Mouse (Mus musculus): ENCODE data around the gene Large1.
A peak's percentile ranks its signal among the peaks of the same experiment; 100 is the strongest.
"Not testable (repeated sequence)": the region's sequence is repeated elsewhere in the genome, so short reads cannot be mapped to it uniquely, and the experiment has no call there.

The Large1 gene

DNA sequence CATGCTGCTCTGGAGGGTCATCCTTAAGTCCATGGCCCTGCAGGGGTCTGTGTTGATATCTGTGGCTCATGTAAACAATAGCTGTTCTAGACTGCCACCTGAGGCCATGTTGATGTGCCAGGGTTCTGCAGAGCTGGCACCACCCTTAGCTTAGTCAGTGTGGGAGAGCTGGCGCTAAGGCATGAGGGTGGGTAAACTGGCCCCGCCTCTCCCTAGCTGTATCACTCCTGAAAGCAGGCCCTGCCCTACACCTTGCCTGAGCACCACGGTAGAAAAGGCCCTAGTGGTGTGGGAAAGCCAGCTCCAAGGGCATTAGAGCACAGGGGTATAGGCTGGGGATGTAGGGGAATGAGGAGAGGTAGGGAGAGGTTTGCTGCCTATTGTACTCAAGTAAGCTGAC is 191.3 kb downstream of the Large1 start:
- no peak for DNase-seq

DNA sequence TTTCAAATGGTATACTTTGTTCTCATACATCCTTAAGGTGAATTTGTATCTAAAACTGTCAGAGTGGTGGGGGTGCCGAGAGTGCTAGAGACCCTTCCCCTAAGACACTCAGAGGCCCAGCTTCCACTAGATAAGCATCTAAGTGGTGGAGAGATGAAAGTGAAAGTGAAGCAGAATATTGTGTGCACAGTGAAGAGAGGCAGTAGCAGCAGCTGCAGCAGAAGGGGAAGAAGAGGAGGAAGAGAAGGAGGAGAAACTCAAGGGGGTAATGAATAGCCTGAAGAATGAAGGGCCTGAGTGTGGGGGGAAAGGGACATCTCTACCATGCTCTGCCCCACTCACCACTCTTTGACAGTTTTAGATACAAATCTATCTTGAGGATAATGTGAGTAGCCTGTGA is 191.8 kb downstream of the Large1 start:
- no peak for DNase-seq

DNA sequence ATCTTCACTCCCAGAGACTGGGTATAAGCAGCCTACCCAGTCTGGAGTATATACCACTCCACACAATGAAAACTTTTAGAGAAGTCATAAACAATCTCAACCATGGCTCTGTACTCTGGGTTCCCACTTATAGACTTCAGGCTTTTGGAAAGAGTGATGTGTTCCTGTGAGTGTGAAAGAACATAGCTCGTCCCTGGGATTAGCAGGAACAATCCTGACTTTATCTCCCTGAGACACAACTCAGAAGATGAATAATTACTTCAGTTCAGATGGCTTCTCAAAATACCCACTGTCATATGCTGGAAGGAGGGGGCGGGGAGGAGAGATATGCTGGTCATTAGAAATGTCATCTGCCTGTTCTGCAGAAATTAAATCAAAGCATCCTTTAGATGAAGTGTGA is 192.4 kb downstream of the Large1 start:
- no peak for DNase-seq

DNA sequence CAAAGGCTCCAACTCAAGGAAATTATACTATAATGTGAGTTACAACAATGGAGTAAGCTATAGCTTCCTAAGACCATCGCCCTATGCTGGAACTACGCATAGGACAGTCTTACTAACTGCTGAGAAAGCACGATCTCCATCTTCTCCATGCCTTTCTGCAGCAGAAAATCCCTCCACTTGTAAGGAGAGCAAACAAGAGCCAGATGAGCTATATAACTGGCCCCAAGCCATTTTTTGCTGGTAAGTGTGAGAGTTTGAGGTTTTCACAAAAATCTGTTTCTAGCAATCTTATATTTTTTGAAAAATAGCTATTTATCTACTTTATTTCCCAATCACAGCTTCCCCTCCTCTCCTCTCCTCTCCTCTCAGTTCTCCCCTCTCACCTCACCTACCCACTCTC is 206.1 kb downstream of the Large1 start:
- no peak for DNase-seq

DNA sequence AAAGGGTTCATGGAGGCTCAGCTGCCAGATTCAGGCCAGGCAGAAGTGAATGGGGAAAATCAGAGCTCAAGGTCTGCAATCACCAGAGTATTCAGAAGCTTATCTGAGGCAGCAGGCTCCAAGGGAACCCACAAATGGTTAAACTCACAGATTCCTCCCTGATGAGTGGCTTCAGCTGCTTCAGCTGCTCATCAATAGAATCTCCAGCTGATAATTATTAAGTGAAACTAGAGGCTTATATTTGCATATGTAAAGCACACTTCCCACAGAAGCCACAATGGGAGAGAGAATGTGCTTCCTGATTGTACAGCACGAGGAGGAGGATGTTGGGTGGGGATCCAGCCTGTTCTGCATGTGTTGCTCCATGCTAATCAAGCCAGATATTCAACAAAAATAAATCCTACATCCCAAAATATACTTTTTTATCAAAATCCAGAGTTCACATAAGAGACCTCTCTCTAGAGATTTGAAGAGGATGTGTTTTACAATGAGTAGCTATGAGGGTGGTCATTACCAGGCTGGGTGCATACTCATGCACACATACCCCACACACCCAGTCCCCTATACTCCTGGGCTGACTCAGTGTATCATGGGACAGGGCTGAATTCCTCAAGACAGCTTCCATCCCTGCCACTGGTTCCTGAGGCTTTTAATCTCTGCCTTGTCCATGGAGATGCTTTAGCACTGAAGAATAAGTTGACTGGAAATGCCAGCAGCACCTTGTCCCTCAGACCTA is 210.5 kb downstream of the Large1 start:
- DNase-seq = no peak

DNA sequence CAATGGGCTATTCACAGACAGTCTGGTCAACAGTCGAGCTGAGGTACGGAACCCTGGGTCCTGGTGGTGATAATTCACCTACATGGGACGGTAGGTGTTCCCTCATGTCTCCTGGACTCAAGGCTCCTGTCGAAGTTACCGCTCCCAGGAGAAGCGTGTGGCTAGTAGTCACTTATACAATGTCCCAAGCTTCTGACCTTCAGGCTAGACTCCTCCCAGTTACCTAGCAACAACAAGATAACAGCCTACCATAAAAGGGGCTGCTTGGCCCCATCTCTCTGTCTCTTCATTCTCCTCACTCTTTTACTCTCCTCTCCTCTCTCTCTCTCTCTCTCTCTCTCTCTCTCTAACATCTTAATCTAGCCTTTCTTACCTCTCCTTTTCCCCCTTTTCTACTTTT is 217.9 kb downstream of the Large1 start:
- DNase-seq = no peak

DNA sequence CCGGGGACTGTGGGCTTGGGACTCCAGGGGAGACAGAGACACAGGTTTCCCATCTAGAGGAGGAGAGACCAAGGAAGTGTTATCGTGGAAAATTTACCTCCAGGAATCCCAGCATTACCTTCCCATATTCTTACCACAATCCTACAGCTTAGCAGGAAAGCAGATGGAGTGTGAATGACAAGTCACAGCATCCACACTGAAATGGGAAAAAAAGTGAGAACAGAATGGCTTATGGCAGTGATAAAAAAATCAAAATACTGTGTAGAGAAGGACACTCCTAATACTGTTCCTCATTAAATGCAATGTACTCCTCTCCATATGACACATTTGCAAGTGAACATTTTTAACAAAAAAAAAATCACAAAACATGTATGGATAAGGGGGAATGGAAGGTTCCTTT is 221.3 kb downstream of the Large1 start:
- DNase-seq = no peak

DNA sequence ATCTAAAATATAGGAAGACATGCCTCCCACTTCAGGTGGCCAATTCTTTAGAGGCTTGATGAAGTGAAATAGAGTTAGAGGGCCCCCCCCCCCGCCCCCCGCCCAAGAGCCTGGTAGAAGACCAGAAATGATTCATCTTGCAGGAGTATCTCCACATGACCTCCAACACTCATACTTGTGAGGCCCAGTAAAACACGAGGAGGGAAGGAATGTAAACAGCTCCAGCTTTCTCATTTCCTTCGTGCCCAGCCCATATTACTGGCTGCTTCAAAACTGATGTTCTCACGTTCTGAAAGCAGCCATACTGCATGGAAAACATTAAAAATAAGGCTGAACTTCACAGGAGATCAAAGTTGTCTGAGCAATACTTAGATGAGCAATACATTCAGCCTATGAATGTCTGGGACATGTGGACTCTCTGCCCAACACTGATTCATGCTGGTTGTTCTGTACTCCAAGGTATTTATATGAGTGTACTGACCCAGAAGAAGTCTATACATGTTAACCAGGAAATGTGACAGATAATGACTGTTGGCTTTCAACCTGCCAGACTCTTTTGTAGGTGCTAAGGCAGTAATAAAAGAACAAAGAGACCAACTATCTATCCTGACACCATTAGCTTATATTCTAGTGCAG is 229.4 kb downstream of the Large1 start:
- no peak for DNase-seq

DNA sequence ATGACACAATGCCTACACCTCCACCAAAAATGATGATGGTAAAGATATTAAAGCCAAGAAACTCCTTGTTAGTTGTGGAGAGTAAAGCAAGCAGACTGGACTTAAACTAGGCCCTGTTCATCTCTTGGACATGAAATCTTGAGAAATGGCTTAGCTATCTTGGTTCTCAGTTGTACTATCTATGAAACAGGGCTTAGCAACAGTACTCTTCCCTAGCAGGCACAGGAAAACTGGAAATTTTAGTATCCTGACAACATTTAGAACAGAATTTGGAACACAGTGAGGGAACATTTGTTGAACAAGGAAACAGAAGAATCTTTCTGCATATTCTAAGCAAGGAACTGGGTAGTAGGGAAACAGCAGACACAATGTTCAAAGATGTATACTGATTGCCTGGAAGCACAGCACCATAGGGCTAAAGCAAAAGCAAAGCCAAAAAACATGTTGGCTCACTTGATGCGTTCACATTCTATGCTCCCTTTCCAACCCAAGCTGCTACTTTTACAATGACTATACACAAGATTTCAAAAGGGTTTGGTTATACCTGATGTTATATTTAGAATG is 240.9 kb downstream of the Large1 start:
- no peak for DNase-seq

DNA sequence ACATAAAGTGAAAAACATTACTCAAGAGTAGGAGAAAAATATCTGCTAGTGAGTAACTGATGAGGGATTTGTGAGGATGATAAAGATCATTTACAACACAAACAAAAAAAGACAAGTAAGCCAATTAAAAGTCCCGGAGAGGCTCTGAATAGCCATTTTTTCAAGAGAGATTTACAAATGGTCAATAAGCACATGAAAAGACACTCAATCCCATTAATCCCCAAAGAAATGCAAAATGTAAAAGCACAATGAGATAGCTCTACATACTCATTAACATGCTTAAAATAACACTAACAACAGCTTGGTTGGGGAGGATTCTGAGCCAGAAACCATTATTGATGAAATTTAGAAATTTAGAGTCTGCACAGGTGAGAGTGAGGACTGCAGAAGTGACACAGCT is 249.3 kb downstream of the Large1 start:
- DNase-seq = no peak

DNA sequence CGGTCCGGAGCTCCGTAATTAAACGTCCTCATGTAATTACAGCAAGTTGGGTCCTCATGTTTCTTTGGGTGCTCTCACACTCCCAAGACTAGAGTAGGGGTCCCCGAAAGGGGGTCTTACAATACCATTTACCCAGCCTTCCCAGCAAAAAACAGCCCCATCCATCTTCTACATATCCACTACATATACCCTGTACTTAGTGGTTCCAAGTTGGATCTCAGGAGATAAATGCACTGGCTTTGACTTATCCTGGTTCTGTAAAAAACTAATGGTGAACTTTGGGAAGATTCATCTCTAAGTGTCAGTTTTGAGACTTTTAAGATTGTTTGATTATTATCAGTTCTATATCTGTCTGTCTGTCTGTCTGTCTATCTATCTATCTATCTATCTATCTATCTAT is 252.3 kb downstream of the Large1 start:
- no peak for DNase-seq

DNA sequence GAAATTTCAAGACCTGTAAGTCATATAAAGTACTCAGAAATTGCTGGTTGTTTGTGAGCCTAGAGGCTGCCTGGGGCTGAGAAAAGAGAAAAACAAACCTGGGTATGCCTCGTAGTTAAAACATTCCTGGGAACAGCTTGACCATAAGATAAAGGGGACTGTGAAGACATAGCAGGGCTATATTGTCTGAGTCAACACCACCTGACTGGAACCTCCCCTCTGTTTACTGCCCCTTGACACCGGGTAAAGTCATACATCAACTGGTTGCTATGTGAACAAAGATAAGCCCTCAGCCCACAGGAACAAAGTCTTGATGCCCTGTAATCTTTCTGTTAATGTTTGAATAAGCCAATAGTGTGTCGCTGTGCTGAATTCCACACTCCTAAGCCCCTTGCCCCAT is 252.7 kb downstream of the Large1 start:
- peak in 1 of 2 experiments; percentile 0 for DNase-seq

DNA sequence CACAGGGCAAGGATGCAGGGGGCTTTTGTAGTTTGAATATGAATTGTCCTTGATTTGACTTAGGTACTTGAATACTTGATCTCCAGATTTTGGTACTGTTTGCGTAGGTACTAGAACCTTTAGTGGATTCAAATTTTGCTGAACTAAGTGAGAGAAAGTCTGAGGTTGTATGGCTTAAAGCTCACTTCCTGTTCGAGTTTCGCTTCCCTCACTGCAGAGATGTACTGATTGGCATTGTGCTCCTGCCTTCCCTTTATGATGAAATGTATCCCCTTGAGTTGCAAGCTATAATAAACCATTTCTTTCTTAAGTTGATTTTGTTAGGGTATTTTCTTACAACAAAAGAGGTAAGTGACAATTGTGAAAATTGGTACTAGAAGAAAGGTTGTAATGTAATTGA is 253.8 kb downstream of the Large1 start:
- no peak for DNase-seq

DNA sequence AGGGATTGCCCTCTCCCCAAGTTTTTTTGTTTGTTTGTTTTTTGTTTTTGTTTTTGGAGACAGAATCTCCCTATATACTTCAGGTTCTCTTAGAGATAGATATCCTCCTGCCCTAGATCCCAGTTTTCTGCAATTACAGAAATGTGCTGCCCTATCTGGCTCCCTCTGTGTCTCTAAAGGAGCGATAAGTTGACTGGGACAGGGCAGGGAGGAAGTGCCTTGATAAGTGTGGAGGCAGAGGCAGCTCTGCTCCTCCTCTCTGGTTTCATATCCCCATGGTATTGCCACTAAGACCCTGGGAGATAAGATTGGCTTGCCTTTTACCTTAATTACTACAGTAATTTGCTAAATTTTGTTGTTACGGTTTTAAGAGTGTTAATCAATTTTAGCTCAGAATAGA is 256.4 kb downstream of the Large1 start:
- no peak for DNase-seq

DNA sequence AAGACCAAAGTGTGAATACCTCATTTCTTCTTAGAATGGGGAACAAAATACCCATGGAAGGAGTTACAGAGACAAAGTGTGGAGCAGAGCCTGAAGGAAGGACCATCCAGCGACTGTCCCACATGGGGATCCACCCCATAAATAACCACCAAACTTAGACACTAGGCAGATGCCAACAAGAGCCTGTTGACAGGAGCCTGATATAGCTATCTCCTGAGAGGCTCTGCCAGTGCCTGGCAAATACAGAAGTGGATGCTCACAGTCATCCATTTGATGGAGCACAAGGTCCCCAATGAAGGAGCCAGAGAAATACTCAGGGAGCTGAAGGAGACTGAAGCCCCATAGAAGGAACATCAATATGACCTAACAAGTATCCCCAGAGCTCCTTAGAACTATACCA is 275.6 kb downstream of the Large1 start:
- not testable (repeated sequence) for DNase-seq

DNA sequence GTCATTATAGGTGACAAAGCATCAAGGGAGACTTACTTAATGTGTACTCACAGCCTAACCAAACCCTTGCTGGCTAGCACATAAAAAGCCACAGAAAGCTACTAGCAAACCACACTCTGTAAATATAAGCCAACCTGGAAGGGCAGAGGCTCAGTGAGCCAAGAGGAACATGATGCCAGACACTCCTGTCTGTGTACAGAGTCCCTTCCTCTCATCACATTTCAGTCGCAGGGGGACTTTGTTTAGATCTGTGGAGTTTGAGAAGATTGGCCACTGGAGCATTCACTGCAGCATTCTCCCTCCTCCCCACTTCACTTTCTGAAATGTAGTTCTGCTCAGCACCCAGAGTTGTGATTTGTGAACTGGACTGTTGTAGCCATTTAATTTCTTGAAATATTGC is 291.9 kb downstream of the Large1 start:
- no peak for DNase-seq

DNA sequence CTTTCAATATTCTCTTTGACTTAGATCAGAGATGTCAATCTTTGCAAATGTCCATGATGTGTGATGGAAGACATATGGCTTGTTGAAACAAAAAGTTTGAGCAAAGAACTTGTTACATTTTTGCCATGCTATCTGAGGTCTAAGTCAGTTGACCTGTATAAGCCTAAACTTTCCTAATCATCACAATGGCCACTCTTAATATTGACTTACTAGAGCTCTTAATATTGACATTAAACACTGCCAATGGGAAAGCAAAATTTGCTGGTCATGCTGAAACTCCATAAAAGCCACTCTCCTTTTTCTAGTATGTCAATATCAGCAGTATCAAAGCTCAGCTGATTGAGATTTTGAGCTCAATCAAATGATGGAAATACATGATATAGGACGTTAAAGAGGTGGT is 298.6 kb downstream of the Large1 start:
- DNase-seq = no peak

DNA sequence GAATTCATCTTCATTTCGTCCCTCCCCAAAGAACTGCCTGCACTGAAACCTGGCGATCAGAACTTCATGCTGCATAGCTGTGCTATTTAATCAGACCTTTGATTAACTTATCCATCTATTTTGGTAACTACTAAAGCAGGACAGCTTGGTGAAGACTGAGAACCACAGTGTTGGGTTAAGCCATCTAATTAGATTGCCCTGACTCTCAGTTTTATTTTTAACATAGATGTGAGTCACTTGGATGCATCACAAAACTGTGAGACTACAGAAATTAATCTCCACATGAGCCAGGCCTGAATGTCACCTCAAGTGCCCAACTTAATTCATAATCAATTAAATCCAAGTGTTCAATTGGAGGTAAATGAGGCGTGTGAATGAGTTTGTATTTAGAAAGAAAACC is 299.5 kb downstream of the Large1 start:
- DNase-seq = no peak

DNA sequence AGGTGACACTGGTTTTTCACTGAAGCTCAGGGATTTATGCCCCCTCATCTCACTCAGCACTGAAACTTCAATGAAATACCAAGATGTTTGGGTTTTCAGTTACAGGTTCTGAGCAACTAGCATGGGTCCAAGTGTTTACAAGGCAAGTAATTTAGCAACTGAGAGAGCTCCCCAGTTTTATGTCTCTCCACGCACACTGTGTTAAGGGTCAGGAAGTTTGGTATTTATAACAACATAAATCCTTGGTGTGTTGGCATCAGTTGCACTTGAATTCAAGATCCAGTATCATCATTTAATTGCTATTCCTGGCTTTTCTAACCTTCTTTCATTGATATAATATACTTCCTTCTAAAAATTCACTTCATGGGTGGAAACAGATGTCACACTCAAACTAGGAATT is 300.9 kb downstream of the Large1 start:
- no peak for DNase-seq

DNA sequence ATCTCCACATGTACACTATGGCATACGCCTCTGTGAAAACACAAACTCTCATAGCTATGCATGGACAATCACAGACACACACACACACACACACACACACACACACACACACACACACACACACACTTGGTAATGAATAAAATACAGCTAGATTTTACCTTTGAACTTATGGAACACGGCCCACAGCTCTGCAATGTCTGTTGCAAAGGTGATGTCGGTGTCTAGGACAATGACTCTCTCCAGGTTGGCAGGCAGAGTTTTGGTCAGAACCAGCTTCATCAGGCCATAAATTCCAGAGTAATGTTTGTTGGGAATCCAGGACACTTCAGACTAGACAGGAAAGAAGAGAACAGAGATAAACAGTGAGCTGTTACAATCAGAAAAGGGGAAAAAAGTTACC is 305.2 kb downstream of the Large1 start:
- peak; percentile 35 to 48 for DNase-seq

DNA sequence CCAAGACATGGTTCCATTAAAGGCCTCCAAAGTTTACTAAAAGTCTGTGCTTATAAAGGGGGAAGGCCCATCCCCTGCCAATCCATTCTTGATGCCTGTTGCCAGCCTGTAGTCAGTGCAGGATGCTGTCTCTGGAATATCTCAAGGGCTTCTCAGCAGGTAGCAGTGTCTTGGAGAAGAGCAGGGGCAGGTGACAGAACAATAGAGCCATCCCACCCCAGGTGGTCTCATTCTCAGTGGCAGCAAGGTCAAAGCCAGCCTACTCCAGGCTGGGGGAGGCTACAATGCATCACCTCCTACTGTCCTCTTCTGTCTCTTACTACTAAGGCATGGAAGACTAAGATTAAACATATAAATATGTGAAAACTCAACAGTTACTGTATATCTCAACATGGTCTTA is 323.6 kb downstream of the Large1 start:
- no peak for DNase-seq

DNA sequence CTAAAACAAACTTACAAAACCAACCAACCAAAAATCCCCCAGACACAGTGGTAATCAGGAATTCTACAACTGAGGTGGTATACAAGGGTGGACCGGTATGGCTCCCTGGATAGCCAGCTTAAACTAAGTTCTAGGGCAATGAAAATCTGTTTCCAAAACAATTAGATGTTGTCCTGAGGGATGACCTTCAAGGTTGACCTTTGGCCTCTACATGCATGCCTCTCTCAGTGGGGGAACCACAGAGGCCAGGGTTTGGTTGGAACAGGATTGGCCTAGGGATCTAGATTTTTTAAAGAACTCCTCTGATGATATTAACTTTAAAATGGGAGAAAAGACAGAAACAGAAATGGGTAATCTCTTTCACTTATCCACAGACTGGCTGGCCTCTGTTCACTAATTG is 335.1 kb downstream of the Large1 start:
- DNase-seq = no peak

DNA sequence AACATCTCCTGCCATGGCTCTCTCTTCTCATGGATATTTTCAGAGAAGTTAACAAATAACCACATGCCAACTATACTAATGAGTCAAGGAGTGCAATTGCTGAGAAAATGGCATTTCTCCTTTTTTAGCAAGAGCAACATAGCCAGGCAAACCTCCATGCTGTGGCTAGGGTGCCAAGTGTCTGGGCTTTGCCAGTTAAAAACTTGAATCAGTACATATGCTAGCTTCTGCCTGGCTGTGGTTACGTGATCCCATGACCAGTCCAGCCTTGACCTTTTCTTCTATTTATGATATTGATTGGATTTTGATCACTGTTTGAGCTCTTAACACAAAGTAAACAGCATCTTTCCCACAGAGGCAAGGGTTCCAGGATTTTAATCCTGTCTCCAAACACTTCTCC is 335.7 kb downstream of the Large1 start:
- DNase-seq = no peak

DNA sequence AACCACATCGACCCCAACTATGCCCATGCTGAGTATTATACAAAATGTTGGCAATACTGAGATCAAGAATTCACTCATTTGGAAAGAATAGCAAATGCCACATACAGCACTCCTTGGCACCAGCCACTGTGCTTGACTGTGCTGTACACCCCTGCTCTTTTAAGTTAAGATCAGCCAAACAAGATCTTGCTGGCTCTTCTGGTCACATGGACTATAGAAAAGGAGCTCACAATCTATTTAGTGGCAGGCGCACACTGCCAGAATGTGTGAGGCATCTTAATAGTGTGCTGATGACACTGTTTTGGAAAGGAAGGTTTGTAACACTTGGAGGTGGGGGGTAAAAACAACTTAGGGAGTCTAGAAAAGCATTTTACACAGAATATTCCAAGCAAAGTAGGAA is 337.0 kb downstream of the Large1 start:
- DNase-seq = no peak

DNA sequence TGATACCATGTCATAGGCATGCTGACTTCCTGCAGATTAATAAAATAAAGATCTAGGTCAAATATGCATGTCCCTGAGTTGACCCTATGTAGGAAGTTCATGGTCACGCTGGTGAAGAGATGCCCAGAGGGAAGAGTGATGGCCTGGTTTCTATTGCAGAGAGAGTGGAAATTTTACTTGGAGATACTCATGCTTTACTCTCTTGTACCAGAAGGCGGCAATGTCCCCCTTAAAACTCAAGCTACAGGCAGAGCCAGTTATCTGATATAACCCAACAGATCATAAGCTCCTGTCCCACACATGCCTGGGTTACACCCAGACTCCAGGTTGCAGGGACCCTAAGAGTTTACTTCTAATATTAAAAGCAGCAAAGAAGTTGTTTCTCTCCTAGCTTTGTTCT is 345.9 kb downstream of the Large1 start:
- peak; percentile 9 to 48 for DNase-seq
